Mouse (Mus musculus) heart, embryonic 10.5 days (tissue): ENCODE results near the gene Cutc. TPM values are rescaled to one million over a fixed set of nuclear protein-coding genes. Genes with fewer than 3 reads are reported as not detected.

Experiments
- DNase-seq: peaks from one replicate; pipeline ENCODE4 v3.0.0-alpha.2; 2017; ENCODE audit warnings: low spot score
- H3K27ac ChIP-seq: fragments of 300-500 bp; sonication (generic); 2 replicates; pipeline ENCODE4 v1.5.1; 2016; ENCODE audit warnings: mild to moderate bottlenecking
- H3K27me3 ChIP-seq: fragments of 300-500 bp; sonication (generic); 2 replicates; pipeline ENCODE4 v1.6.1; 2016; ENCODE audit warnings: mild to moderate bottlenecking; ENCODE audit not compliant: poor library complexity, insufficient read depth, severe bottlenecking
- H3K36me3 ChIP-seq: fragments of 300-500 bp; sonication (generic); 2 replicates; pipeline ENCODE4 v1.6.1; 2016; ENCODE audit warnings: mild to moderate bottlenecking, moderate library complexity
- H3K4me1 ChIP-seq: fragments of 300-500 bp; sonication (generic); 2 replicates; pipeline ENCODE4 v1.6.1; 2016; ENCODE audit warnings: mild to moderate bottlenecking
- H3K4me3 ChIP-seq: fragments of 300-500 bp; sonication (generic); 2 replicates; pipeline ENCODE4 v1.5.1; 2016; ENCODE audit warnings: mild to moderate bottlenecking, moderate library complexity
- H3K9me3 ChIP-seq: fragments of 300-500 bp; sonication (generic); 2 replicates; pipeline ENCODE4 v1.6.1; 2016; ENCODE audit warnings: mild to moderate bottlenecking, moderate library complexity
- WGBS: fragments of 180-500 bp; shearing (Covaris S2); methylation state at CpG from one replicate; pipeline ENCODE4 v1.1.7; 2016; 5-methylcytosine and 5-hydroxymethylcytosine counted together
- polyA plus RNA-seq: library from polyadenylated mRNA; unstranded; fragments of >200 nt; fragmentation: Nextera tagmentation; extraction: Ambion mirVana; gene quantifications from 2 replicates; pipeline ENCODE4 v1.2.1, GENCODE M21; 2016

The Cutc gene
- polyA plus RNA-seq, 1 experiment from 2014 or later: 14.9 TPM

GRCm38 (mm10) chr19:43726510-43727146, 26.2 kb upstream of the Cutc start:
- Histone ChIP-seq H3K36me3 (peaks cover 49% of the 10 kb centered on the region), H3K4me3 (no peak overlapping the region), H3K9me3 (no peaks in the 10 kb centered on the region), H3K27ac (no peak overlapping the region), H3K4me1 (peaks cover 13% of the 10 kb centered on the region), H3K27me3 (peaks cover 56% of the 10 kb centered on the region)
- 92% methylated on average over 15 of the region's 15 CpGs for WGBS
- no peak for DNase-seq

GRCm38 (mm10) chr19:43729296-43730036, 23.3 kb upstream of the Cutc start:
- Histone ChIP-seq H3K36me3 (peaks cover 43% of the 10 kb centered on the region), H3K4me3 (peak overlapping the region; percentile 60)
- WGBS: 27% methylated on average over 22 of the region's 22 CpGs

GRCm38 (mm10) chr19:43730037-43730428, 22.8 kb upstream of the Cutc start:
- WGBS: 28% methylated on average over 8 of the region's 8 CpGs
- H3K36me3 ChIP-seq: peaks cover 41% of the 10 kb centered on the region

More at GRCm38 (mm10) chr19:43729296-43730036, 23.3 kb upstream of the Cutc start:
- H3K27ac ChIP-seq: peak overlapping the region; percentile 79
- H3K4me1 ChIP-seq: peaks cover 10% of the 10 kb centered on the region
- H3K9me3 ChIP-seq: no peaks in the 10 kb centered on the region
- peak; percentile 80 for DNase-seq
- H3K27me3 ChIP-seq: peaks cover 30% of the 10 kb centered on the region

GRCm38 (mm10) chr19:43731157-43731556, 21.6 kb upstream of the Cutc start:
- no peak for DNase-seq
- Histone ChIP-seq H3K4me1 (peaks cover 10% of the 10 kb centered on the region), H3K27ac (no peak overlapping the region), H3K36me3 (peaks cover 38% of the 10 kb centered on the region), H3K9me3 (no peaks in the 10 kb centered on the region), H3K4me3 (no peak overlapping the region), H3K27me3 (peaks cover 15% of the 10 kb centered on the region)
- 50% methylated on average over 7 of the region's 7 CpGs for WGBS

More at GRCm38 (mm10) chr19:43730037-43730428, 22.8 kb upstream of the Cutc start:
- peak overlapping the region; percentile 79 for H3K27ac ChIP-seq
- DNase-seq: no peak
- no peaks in the 10 kb centered on the region for H3K9me3 ChIP-seq
- peak overlapping the region; percentile 60 for H3K4me3 ChIP-seq
- peaks cover 26% of the 10 kb centered on the region for H3K27me3 ChIP-seq
- peaks cover 10% of the 10 kb centered on the region for H3K4me1 ChIP-seq

- Histone ChIP-seq H3K36me3 (peaks cover 88% of the 10 kb centered on the region), H3K27me3 (no peaks in the 10 kb centered on the region), H3K4me1 (no peaks in the 10 kb centered on the region), H3K27ac (no peak overlapping the region), H3K9me3 (no peaks in the 10 kb centered on the region), H3K4me3 (no peak overlapping the region)
- WGBS: 94% methylated on average over 10 of the region's 10 CpGs
- DNase-seq: no peak
Observed at GRCm38 (mm10) chr19:43738409-43738808, 14.4 kb upstream of the Cutc start.

GRCm38 (mm10) chr19:43743401-43743800, 9.4 kb upstream of the Cutc start:
- no peaks in the 10 kb centered on the region for H3K27me3 ChIP-seq
- H3K4me1 ChIP-seq: no peaks in the 10 kb centered on the region
- peaks cover 94% of the 10 kb centered on the region for H3K36me3 ChIP-seq
- 92% methylated on average over 7 of the region's 7 CpGs for WGBS
- no peak overlapping the region for H3K4me3 ChIP-seq
- DNase-seq: no peak
- no peaks in the 10 kb centered on the region for H3K9me3 ChIP-seq
- H3K27ac ChIP-seq: no peak overlapping the region

- no peak overlapping the region for H3K4me3 ChIP-seq
- H3K36me3 ChIP-seq: peaks cover 92% of the 10 kb centered on the region
- no peak overlapping the region for H3K27ac ChIP-seq
- DNase-seq: no peak
- no peaks in the 10 kb centered on the region for H3K4me1 ChIP-seq
- no peaks in the 10 kb centered on the region for H3K27me3 ChIP-seq
- H3K9me3 ChIP-seq: no peaks in the 10 kb centered on the region
- 66% methylated on average over 3 of the region's 3 CpGs for WGBS
Observed at GRCm38 (mm10) chr19:43745740-43746139, 7.1 kb upstream of the Cutc start.

GRCm38 (mm10) chr19:43747877-43748276, 4.9 kb upstream of the Cutc start:
- 85% methylated on average over 4 of the region's 4 CpGs for WGBS
- no peak for DNase-seq
- peaks cover 76% of the 10 kb centered on the region for H3K36me3 ChIP-seq
- no peaks in the 10 kb centered on the region for H3K9me3 ChIP-seq
- no peak overlapping the region for H3K27ac ChIP-seq
- H3K27me3 ChIP-seq: no peaks in the 10 kb centered on the region
- H3K4me1 ChIP-seq: peaks cover 9% of the 10 kb centered on the region; the same call in 1 of the 2 replicates
- H3K4me3 ChIP-seq: no peak overlapping the region

GRCm38 (mm10) chr19:43750008-43750407, 2.8 kb upstream of the Cutc start:
- no peaks in the 10 kb centered on the region for H3K27me3 ChIP-seq
- 93% methylated on average over 2 of the region's 2 CpGs for WGBS
- no peak overlapping the region for H3K4me3 ChIP-seq
- no peak overlapping the region for H3K27ac ChIP-seq
- peaks cover 58% of the 10 kb centered on the region for H3K36me3 ChIP-seq
- H3K9me3 ChIP-seq: no peaks in the 10 kb centered on the region
- peaks cover 13% of the 10 kb centered on the region for H3K4me1 ChIP-seq
- no peak for DNase-seq

GRCm38 (mm10) chr19:43753226-43753835, 535 bp downstream of the Cutc start:
- H3K36me3 ChIP-seq: peaks cover 24% of the 10 kb centered on the region
- H3K9me3 ChIP-seq: no peaks in the 10 kb centered on the region
- H3K4me1 ChIP-seq: peaks cover 13% of the 10 kb centered on the region
- 2% methylated on average over 23 of the region's 24 CpGs for WGBS
- peak overlapping the region; percentile 70 for H3K4me3 ChIP-seq
- no peak for DNase-seq
- no peaks in the 10 kb centered on the region for H3K27me3 ChIP-seq
- peak overlapping the region; percentile 92 for H3K27ac ChIP-seq

- Histone ChIP-seq H3K27ac (no peak overlapping the region), H3K27me3 (no peaks in the 10 kb centered on the region), H3K9me3 (no peaks in the 10 kb centered on the region), H3K4me3 (no peak overlapping the region), H3K4me1 (peaks cover 13% of the 10 kb centered on the region), H3K36me3 (peaks cover 15% of the 10 kb centered on the region)
- 74% methylated on average over 2 of the region's 2 CpGs for WGBS
- no peak for DNase-seq
Observed at GRCm38 (mm10) chr19:43754237-43754636, 1.4 kb downstream of the Cutc start.

- H3K27me3 ChIP-seq: no peaks in the 10 kb centered on the region
- WGBS: 47% methylated on average over 2 of the region's 2 CpGs
- H3K27ac ChIP-seq: no peak overlapping the region
- peaks cover 13% of the 10 kb centered on the region; the same call in 1 of the 2 replicates for H3K36me3 ChIP-seq
- peaks cover 13% of the 10 kb centered on the region for H3K4me1 ChIP-seq
- H3K4me3 ChIP-seq: no peak overlapping the region
- H3K9me3 ChIP-seq: no peaks in the 10 kb centered on the region
- DNase-seq: no peak
Observed at GRCm38 (mm10) chr19:43754872-43755271, 2.1 kb downstream of the Cutc start.

- Histone ChIP-seq H3K27me3 (no peaks in the 10 kb centered on the region), H3K27ac (no peak overlapping the region), H3K9me3 (no peaks in the 10 kb centered on the region), H3K36me3 (no peaks in the 10 kb centered on the region), H3K4me3 (no peak overlapping the region), H3K4me1 (no peaks in the 10 kb centered on the region)
- 20% methylated on average over 6 of the region's 6 CpGs for whole genome bisulfite sequencing
- no peak for DNase-seq
Observed at GRCm38 (mm10) chr19:43760504-43760903, 7.7 kb downstream of the Cutc start.
